Comparison of ENCODE assay signal across 7 mouse cellular contexts in genomic region chr1:184853339-184853738, GRCm38 (mm10). TPM values are rescaled to one million over a fixed set of nuclear protein-coding genes. Genes with fewer than 3 reads are reported as not detected.
A peak's percentile ranks its signal among the peaks of the same experiment; 100 is the strongest.
DNase-seq lines count a peak whose midpoint lies in the region; ATAC-seq and TF ChIP-seq lines count a peak whose summit lies in the region.

No protein-coding gene starts in this region.

- ATAC-seq in frontal cortex, adult (ENCODE audit: low TSS enrichment) = peak; percentile 67
- ATAC-seq in hindbrain, embryonic 11.5 days (ENCODE audit: low FRiP score) = peak; percentile 43

- no peaks in the 10 kb centered on the region for H3K4me1 ChIP-seq in hindbrain, embryonic 11.5 days (replicated peaks; ENCODE audit: control insufficient read depth, insufficient read depth, low read length)
- H3K4me1 ChIP-seq in small intestine, adult 2 months (ENCODE audit: control insufficient read depth, insufficient read depth, insufficient read length, low read length) = peaks cover 23% of the 10 kb centered on the region; the same call in 1 of the 2 replicates

- TF ChIP-seq POLR2A in small intestine, adult 2 months (IDR thresholded peaks at IDR 0.05; ENCODE audit: low read depth, low read length) = no peak

- peaks cover 4% of the 10 kb centered on the region; the same call in 1 of the 2 replicates for H3K27me3 ChIP-seq in hindbrain, embryonic 11.5 days (ENCODE audit: control insufficient read depth, insufficient read depth, low read length)
- no peaks in the 10 kb centered on the region for H3K27me3 ChIP-seq in small intestine, adult 2 months (ENCODE audit: control insufficient read depth, insufficient read depth, low read length)

- no peaks in the 10 kb centered on the region for H3K36me3 ChIP-seq in hindbrain, embryonic 11.5 days (ENCODE audit: control insufficient read depth, insufficient read depth, low read length)
- H3K36me3 ChIP-seq in small intestine, adult 2 months (ENCODE audit: control insufficient read depth, insufficient read depth, low read length) = no peaks in the 10 kb centered on the region

- H3K9me3 ChIP-seq in hindbrain, embryonic 11.5 days (ENCODE audit: control insufficient read depth, low read length) = no peaks in the 10 kb centered on the region

- DNase-seq in ZHBTc4 (ENCODE audit: low read depth, low spot score) = peak; percentile 88
- DNase-seq in cerebellum, adult 9-10 months = peak; percentile 53
- DNase-seq in hindbrain, embryonic 11.5 days (ENCODE audit: low spot score) = peak; percentile 62
- peak; percentile 44 to 59 for DNase-seq in layer of hippocampus, postnatal 25 days (ENCODE audit: extremely low spot score in 1 of 2, low spot score in 1 of 2)
- peak; percentile 89 for DNase-seq in lung, postnatal 36 days

- TF ChIP-seq CTCF in small intestine, adult 2 months (IDR thresholded peaks at IDR 0.05; ENCODE audit: extremely low read depth, insufficient read length, insufficient replicate concordance, low read depth, low read length) = peak; percentile 81; the same call in 1 of the 2 replicates

- H3K4me3 ChIP-seq in hindbrain, embryonic 11.5 days (ENCODE audit: low read depth, low read length) = no peak overlapping the region
- H3K4me3 ChIP-seq in small intestine, adult 2 months (ENCODE audit: low read depth, low read length) = peak overlapping the region; percentile 6; the same call in 1 of the 2 replicates

- WGBS in hindbrain, embryonic 11.5 days = 27% methylated on average over 5 of the region's 5 CpGs
- 29% methylated on average over 5 of the region's 5 CpGs for WGBS in small intestine, adult 2 months

- no peak overlapping the region for H3K27ac ChIP-seq in hindbrain, embryonic 11.5 days (ENCODE audit: low read depth, low read length)
- peak overlapping the region; percentile 42 for H3K27ac ChIP-seq in small intestine, adult 2 months (ENCODE audit: insufficient read depth, low read depth, low read length)

- H3K4me2 ChIP-seq in hindbrain, embryonic 11.5 days (replicated peaks; ENCODE audit: low read depth, low read length) = 0 out of 2 replicates have a peak overlapping the region, but pooled peaks have one; percentile 17

- peak overlapping the region; percentile 15; the same call in 1 of the 2 replicates for H3K9ac ChIP-seq in hindbrain, embryonic 11.5 days (ENCODE audit: low read depth, low read length)

RNA-seq across cellular contexts. Expression of gene Marc2, which starts 7.1 kb away (rescaled TPM):
- 109 and 114 TPM in 2 replicates for polyA plus RNA-seq in hindbrain, embryonic 11.5 days (2014; fragmentation: Nextera tagmentation; extraction: Ambion mirVana)
- 100 to 1,000 TPM; 107 to 112 TPM for total RNA-seq in layer of hippocampus, postnatal 25 days (2021)
- polyA plus RNA-seq in small intestine, adult 2 months (2012; rRNA removed) = 332 and 352 TPM in 2 replicates

RNA-seq across cellular contexts. Expression of gene C130074G19Rik, which starts 29.7 kb away (rescaled TPM):
- polyA plus RNA-seq in hindbrain, embryonic 11.5 days (2014; fragmentation: Nextera tagmentation; extraction: Ambion mirVana) = 0.86 and 0.96 TPM in 2 replicates
- total RNA-seq in layer of hippocampus, postnatal 25 days (2021) = 1 to 10 TPM; 8.1 to 9.9 TPM
- 16.2 and 45.1 TPM in 2 replicates for polyA plus RNA-seq in small intestine, adult 2 months (2012; rRNA removed)

RNA-seq across cellular contexts. Expression of gene Marc1, which starts 42.2 kb away (rescaled TPM):
- polyA plus RNA-seq in hindbrain, embryonic 11.5 days (2014; fragmentation: Nextera tagmentation; extraction: Ambion mirVana) = 0.21 and 0.26 TPM in 2 replicates
- total RNA-seq in layer of hippocampus, postnatal 25 days (2021) = under 1 TPM in 1 of 2 experiments, not detected in 1; 0.31 TPM
- polyA plus RNA-seq in small intestine, adult 2 months (2012; rRNA removed) = 0.68 and 1.2 TPM in 2 replicates
